Mouse (Mus musculus): ENCODE measurements around the gene Slc36a1.

- TF ChIP-seq EP300 (optimal IDR thresholded peaks at IDR 0.05) (no peak), CTCF (IDR thresholded peaks at IDR 0.05; ENCODE audit: low read depth) (no peak)
Measured at GRCm38 (mm10) chr11:55231034-55231433, 26.9 kb downstream of the Slc36a1 start.

All from stomach, postnatal 0 days (tissue).